Comparison of ENCODE assay signal across 8 mouse cellular contexts in the genomic region with DNA sequence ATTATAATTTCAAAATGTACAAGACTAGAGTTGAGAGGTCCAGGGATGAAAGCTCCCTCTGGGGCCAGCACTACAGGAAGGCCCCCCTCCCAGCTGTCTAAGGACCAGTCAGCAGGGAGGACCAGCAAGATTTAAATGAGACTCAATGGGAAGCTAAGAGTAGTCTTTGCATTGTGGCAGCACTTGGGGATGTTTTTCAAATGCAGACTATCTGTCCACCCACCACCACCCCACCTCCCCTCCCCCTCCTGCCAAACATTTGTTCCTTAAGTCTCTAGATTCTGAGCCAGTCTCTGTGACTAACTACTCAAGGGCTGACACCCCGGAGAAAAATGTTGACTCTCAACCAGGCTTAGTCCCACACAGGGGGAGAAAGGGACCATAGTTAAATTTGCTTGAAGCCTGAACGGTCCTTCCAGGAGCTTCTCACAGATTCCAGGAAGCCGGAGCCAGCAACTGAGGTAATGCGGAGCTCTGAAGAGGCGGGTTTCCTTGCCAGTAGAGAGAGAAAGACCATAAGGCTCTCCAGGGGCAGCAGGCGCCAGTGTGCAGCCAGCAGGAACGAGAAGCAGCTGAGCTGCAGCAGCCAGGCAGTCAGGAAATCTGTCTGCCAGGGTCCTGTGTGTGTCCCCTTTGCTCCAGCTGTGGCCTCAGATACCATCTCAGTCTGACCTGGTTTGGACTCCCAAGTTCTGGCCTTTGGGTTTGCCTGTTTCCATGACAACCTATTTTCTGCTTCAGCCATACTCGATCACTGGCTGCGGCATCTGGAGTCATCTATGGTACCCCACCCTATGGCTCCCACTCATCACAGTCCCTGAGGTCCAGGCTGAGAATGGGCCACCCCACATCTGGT.
DNase-seq lines count a peak whose midpoint lies in the region; ATAC-seq and TF ChIP-seq lines count a peak whose summit lies in the region.

No protein-coding gene starts in this region.

- no peak for ATAC-seq in heart, embryonic 12.5 days (ENCODE audit: insufficient number of reproducible peaks, low FRiP score)
- no peak; the same call in 1 of the 2 replicates for ATAC-seq in intestine, postnatal 0 days

- 36% methylated on average over 9 of the region's 9 CpGs for WGBS in embryonic facial prominence, embryonic 10.5 days
- WGBS in heart, embryonic 12.5 days, result 28% methylated on average over 9 of the region's 9 CpGs
- 48% methylated on average over 9 of the region's 9 CpGs for WGBS in intestine, postnatal 0 days

- H3K9ac ChIP-seq in heart, embryonic 12.5 days, result no peak overlapping the region
- no peak overlapping the region for H3K9ac ChIP-seq in intestine, postnatal 0 days (ENCODE audit: low read depth, low read length)

- no peaks in the 10 kb centered on the region for H3K9me3 ChIP-seq in embryonic facial prominence, embryonic 10.5 days
- no peaks in the 10 kb centered on the region for H3K9me3 ChIP-seq in heart, embryonic 12.5 days (replicated peaks)
- no peaks in the 10 kb centered on the region for H3K9me3 ChIP-seq in intestine, postnatal 0 days (ENCODE audit: control insufficient read depth)

- H3K4me2 ChIP-seq in heart, embryonic 12.5 days, result peak overlapping the region; percentile 23; the same call in 1 of the 2 replicates
- no peak overlapping the region for H3K4me2 ChIP-seq in intestine, postnatal 0 days (replicated peaks; ENCODE audit: low read depth)

- no peaks in the 10 kb centered on the region for H3K36me3 ChIP-seq in embryonic facial prominence, embryonic 10.5 days (replicated peaks)
- no peaks in the 10 kb centered on the region for H3K36me3 ChIP-seq in heart, embryonic 12.5 days
- H3K36me3 ChIP-seq in intestine, postnatal 0 days (ENCODE audit: control insufficient read depth, insufficient read depth), result no peaks in the 10 kb centered on the region

- no peaks in the 10 kb centered on the region; the same call in 1 of the 2 replicates for H3K27me3 ChIP-seq in embryonic facial prominence, embryonic 10.5 days (replicated peaks; ENCODE audit: low read depth, poor library complexity, severe bottlenecking)
- no peaks in the 10 kb centered on the region for H3K27me3 ChIP-seq in heart, embryonic 12.5 days (replicated peaks)
- no peaks in the 10 kb centered on the region for H3K27me3 ChIP-seq in intestine, postnatal 0 days (replicated peaks; ENCODE audit: control insufficient read depth, insufficient read depth, low read length)

- DNase-seq in layer of hippocampus, adult 18-20 months (ENCODE audit: low spot score in 2 of 2), result peak; percentile 24 to 26
- no peak for DNase-seq in layer of hippocampus, postnatal 36 days
- peak; percentile 14 for DNase-seq in embryonic facial prominence, embryonic 10.5 days (ENCODE audit: low spot score)
- DNase-seq in layer of hippocampus, adult 9-11 months, result peak; percentile 59
- peak; percentile 7 for DNase-seq in ovary, postnatal 14 days (ENCODE audit: low spot score)
- DNase-seq in spleen, adult 12 weeks (ENCODE audit: low spot score), result no peak

- H3K27ac ChIP-seq in embryonic facial prominence, embryonic 10.5 days (replicated peaks), result peak overlapping the region; percentile 37; the same call in 1 of the 2 replicates
- H3K27ac ChIP-seq in heart, embryonic 12.5 days (ENCODE audit: poor library complexity, severe bottlenecking), result no peak overlapping the region
- no peak overlapping the region for H3K27ac ChIP-seq in intestine, postnatal 0 days (ENCODE audit: low read depth, low read length)

- TF ChIP-seq CTCF in intestine, postnatal 0 days (IDR thresholded peaks at IDR 0.05; ENCODE audit: low read depth), result no peak

- peaks cover 10% of the 10 kb centered on the region for H3K4me1 ChIP-seq in embryonic facial prominence, embryonic 10.5 days
- no peaks in the 10 kb centered on the region for H3K4me1 ChIP-seq in heart, embryonic 12.5 days (replicated peaks)
- H3K4me1 ChIP-seq in intestine, postnatal 0 days (replicated peaks; ENCODE audit: control insufficient read depth, insufficient read depth, low read length), result no peaks in the 10 kb centered on the region

- H3K4me3 ChIP-seq in embryonic facial prominence, embryonic 10.5 days, result no peak overlapping the region
- H3K4me3 ChIP-seq in heart, embryonic 12.5 days, result no peak overlapping the region
- H3K4me3 ChIP-seq in intestine, postnatal 0 days (ENCODE audit: low read depth, low read length), result no peak overlapping the region

Comparison
In these comparisons a context has a peak if more than half of its experiments do, and no peak if none do; other contexts are left out.
1. DNase-seq: peak in layer of hippocampus, adult 18-20 months (2 of 2), embryonic facial prominence, embryonic 10.5 days (single experiment), layer of hippocampus, adult 9-11 months (single experiment) and ovary, postnatal 14 days (single experiment); none in layer of hippocampus, postnatal 36 days (0 of 2) and spleen, adult 12 weeks (single experiment).